Mouse (Mus musculus): ENCODE results near the gene Rnf6.

GRCm38 (mm10) chr5:146227496-146227895 is 6.1 kb upstream of the Rnf6 start:
- TF ChIP-seq CTCF (conservative IDR thresholded peaks at IDR 0.05; ENCODE audit: insufficient read depth, insufficient read length, low read depth, low read length), result no peak
- TF ChIP-seq POLR2A (IDR thresholded peaks at IDR 0.05; ENCODE audit: low read depth, low read length), result no peak
